Mouse (Mus musculus) neural tube, embryonic 11.5 days (tissue): Measurements from ENCODE around the gene Tcap. TPM values are rescaled to one million over a fixed set of nuclear protein-coding genes. Genes with fewer than 3 reads are reported as not detected.

Source experiments
- ATAC-seq: fragments of 200-750 bp; cut with Nextera tagmentation; 2 replicates; pipeline ENCODE4 v1.8.0; 2017; ENCODE audit warnings: moderate number of reproducible peaks, mild to moderate bottlenecking, moderate TSS enrichment, moderate library complexity; ENCODE audit not compliant: insufficient read depth, low FRiP score, low TSS enrichment
- DNase-seq: peaks from one replicate; pipeline ENCODE4 v3.0.0-alpha.2; 2015; ENCODE audit warnings: low spot score
- H3K27ac ChIP-seq: fragments of 300-500 bp; sonication (generic); 2 replicates; pipeline ENCODE4 v1.5.1; 2014; ENCODE audit warnings: low read depth, mild to moderate bottlenecking, low read length
- H3K27me3 ChIP-seq: fragments of 300-500 bp; sonication (generic); 2 replicates; pipeline ENCODE4 v1.6.1; 2014; ENCODE audit warnings: mild to moderate bottlenecking, low read length, mixed read lengths; ENCODE audit not compliant: control insufficient read depth, insufficient read depth
- H3K36me3 ChIP-seq: fragments of 300-500 bp; sonication (generic); 2 replicates; pipeline ENCODE4 v1.6.1; 2014; ENCODE audit warnings: mild to moderate bottlenecking, low read length, moderate library complexity, mixed read lengths; ENCODE audit not compliant: control insufficient read depth, insufficient read depth
- H3K4me1 ChIP-seq: fragments of 300-500 bp; sonication (generic); 2 replicates; pipeline ENCODE4 v1.6.1; 2014; ENCODE audit warnings: low read length, mixed read lengths; ENCODE audit not compliant: control insufficient read depth, insufficient read depth
- H3K4me2 ChIP-seq: fragments of 300-500 bp; sonication (generic); 2 replicates; pipeline ENCODE4 v1.6.1; 2014; ENCODE audit warnings: low read depth, mild to moderate bottlenecking, moderate library complexity
- H3K4me3 ChIP-seq: fragments of 300-500 bp; sonication (generic); 2 replicates; pipeline ENCODE4 v1.5.1; 2014; ENCODE audit warnings: low read depth, low read length
- H3K9ac ChIP-seq: fragments of 300-500 bp; sonication (generic); 2 replicates; pipeline ENCODE4 v1.6.1; 2014; ENCODE audit warnings: mild to moderate bottlenecking, low read length
- H3K9me3 ChIP-seq: fragments of 300-500 bp; sonication (generic); 2 replicates; pipeline ENCODE4 v1.6.1; 2016; ENCODE audit warnings: low read length; ENCODE audit not compliant: control insufficient read depth
- WGBS: fragments of 180-500 bp; shearing (Covaris S2); extraction: QIAGEN DNeasy Blood & Tissue Kit; methylation state at CpG from one replicate; pipeline ENCODE4 v1.1.7; 2014; 5-methylcytosine and 5-hydroxymethylcytosine counted together
- polyA plus RNA-seq: library from polyadenylated mRNA; unstranded; fragments of >200 nt; fragmentation: Nextera tagmentation; extraction: Ambion mirVana; gene quantifications from 2 replicates; pipeline ENCODE4 v1.2.1, GENCODE M21; 2014

Gene Tcap
- polyA plus RNA-seq, 1 experiment from 2014 or later, result 3.1 TPM

DNA sequence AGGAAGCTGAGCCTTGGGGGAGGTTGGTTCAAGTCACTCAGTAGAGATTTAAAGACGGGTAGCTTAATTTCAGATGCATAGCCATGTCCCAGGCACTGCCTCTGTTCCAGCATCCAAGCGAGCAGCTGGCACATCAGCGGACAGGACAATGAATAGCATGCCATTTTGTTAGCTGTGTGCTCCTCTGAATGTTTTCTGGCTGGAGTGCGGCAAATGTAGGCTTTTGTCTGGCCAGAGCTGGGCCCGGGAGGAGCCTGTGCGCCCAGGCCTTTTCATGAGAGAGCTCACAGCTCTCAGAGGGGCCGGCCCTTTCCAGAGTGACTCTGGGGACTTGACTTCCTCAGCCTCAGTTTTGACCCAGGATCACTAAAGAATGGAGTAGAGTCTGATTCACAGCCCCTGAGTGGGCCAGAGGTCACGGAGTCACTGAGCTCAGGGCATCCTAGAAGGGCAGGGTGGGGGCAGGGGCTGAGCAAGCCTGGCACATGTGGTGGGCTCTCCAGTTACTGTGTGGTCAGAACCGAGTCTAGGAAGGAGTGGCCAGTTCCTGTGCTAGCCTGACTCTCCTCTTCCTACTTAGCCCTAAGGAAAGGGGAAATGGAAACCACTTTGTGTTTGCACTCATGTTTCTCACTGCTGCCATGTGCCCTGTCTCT is 22.6 kb upstream of the Tcap start:
- no peak overlapping the region for H3K4me3 ChIP-seq
- ATAC-seq (no peak), DNase-seq (no peak)
- no peaks in the 10 kb centered on the region for H3K36me3 ChIP-seq
- peaks cover 28% of the 10 kb centered on the region for H3K4me1 ChIP-seq
- H3K9me3 ChIP-seq, result no peaks in the 10 kb centered on the region
- no peaks in the 10 kb centered on the region for H3K27me3 ChIP-seq
- peak overlapping the region; percentile 58 for H3K27ac ChIP-seq
- 48% methylated on average over 9 of the region's 9 CpGs for WGBS
- peak overlapping the region; percentile 29; the same call in 1 of the 2 replicates for H3K9ac ChIP-seq
- H3K4me2 ChIP-seq, result peak overlapping the region; percentile 8; the same call in 1 of the 2 replicates

DNA sequence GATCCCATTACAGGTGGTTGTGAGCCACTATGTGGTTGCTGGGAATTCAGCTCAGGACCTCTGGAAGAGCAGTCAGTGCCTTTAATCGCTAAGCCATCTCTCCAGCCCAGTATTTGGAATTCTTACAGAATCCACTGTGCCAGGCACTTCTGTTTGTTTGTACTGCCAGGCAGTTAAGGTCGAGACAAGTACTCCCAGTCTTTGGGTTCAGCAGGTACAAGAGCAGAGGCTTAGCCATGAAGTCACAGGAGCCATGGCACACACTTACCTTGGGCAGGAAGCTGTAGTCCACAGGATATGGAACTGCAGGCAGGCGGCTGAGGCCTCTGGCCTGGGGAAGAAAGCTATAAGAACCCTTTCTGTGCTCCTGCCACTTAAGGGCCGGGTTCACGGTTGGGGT is 19.8 kb upstream of the Tcap start:
- H3K27me3 ChIP-seq, result no peaks in the 10 kb centered on the region
- no peaks in the 10 kb centered on the region for H3K36me3 ChIP-seq
- WGBS, result 85% methylated on average over 5 of the region's 5 CpGs
- H3K4me2 ChIP-seq, result no peak overlapping the region
- peaks cover 25% of the 10 kb centered on the region for H3K4me1 ChIP-seq
- H3K4me3 ChIP-seq, result no peak overlapping the region
- H3K27ac ChIP-seq, result no peak overlapping the region
- H3K9me3 ChIP-seq, result no peaks in the 10 kb centered on the region
- no peak overlapping the region for H3K9ac ChIP-seq
- DNase-seq, result no peak
- no peak for ATAC-seq

DNA sequence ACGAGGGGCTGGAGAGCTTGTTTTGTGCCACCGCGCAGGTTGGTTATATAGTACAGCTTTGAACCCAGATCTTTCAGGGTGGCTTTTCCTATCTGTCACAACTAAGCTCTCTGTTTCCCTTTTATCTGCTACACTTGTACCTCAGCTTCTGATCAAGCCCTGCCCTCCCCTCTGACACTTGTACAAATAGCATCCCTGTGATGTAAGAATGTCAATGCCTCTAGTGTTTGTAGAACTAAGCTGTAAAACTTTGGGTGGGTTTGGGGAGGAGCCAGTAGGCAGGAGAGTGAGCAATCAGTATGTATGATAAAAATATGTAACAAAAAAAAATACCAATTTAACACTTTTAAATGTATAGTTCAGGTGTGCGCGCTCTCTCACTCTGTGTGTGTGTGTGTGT is 19.2 kb upstream of the Tcap start:
- DNase-seq (no peak), ATAC-seq (no peak)
- Histone ChIP-seq H3K9ac (no peak overlapping the region), H3K9me3 (no peaks in the 10 kb centered on the region), H3K27me3 (no peaks in the 10 kb centered on the region), H3K36me3 (no peaks in the 10 kb centered on the region), H3K4me1 (peaks cover 19% of the 10 kb centered on the region), H3K4me3 (no peak overlapping the region), H3K27ac (no peak overlapping the region), H3K4me2 (no peak overlapping the region)
- 89% methylated on average over 5 of the region's 5 CpGs for WGBS

DNA sequence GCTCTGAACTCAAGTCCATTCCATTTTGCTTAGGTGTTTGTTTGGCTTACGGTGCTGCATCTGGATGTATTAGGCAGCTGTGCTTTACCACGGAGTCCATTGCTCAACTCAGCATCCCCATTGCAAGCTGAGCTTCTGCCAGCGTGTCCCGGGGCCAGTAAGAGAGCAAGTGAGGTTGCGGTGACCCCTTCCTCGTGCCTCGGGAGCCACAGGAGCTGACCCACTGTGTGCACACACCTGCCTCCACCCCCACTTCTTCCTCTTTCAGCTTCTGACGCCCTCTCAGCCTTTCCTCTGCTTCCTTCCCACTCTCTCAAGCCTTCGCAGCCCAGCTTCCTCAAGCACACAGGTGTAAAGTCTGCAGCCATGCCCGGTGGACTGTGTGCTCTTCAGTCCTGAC is 17.3 kb upstream of the Tcap start:
- WGBS, result 78% methylated on average over 10 of the region's 10 CpGs
- no peaks in the 10 kb centered on the region for H3K36me3 ChIP-seq
- no peaks in the 10 kb centered on the region for H3K9me3 ChIP-seq
- H3K4me1 ChIP-seq, result peaks cover 9% of the 10 kb centered on the region
- H3K27me3 ChIP-seq, result no peaks in the 10 kb centered on the region
- H3K4me2 ChIP-seq, result no peak overlapping the region
- H3K9ac ChIP-seq, result no peak overlapping the region
- H3K4me3 ChIP-seq, result no peak overlapping the region
- DNase-seq (no peak), ATAC-seq (no peak)
- no peak overlapping the region for H3K27ac ChIP-seq

DNA sequence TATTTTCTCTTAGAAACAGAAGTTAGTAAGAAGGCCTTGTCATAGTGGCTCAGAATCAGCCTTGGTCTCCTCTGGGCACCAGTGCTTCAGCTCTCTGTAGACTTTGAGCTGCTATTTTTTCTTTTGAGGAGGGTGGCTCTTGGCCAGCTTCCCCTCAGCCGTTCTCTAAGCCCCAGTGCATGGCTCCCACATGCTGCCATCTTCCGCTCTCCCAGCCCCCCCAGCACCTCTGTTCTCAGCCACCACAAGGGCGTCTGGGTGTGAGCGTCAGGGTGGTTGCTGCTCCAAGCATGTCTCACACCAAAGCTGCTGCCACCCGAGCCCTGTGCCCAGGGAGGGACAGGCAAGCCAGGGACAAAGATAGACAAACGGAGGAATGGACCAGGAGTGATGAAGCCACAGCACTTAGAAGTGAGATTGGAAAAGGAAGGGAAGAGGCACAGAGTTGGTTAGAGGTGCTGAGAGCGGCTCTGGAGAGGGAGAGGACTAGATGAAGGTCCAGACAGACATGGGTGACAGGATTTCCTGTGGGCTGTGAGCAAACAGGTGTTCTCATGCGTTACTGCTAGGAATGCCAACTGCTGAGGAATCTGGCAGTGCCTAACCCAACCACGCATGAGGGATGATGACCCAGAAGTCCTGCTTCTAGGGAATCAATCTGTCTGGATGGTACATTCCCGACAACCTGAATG is 16.3 kb upstream of the Tcap start:
- Histone ChIP-seq H3K4me3 (no peak overlapping the region), H3K4me2 (no peak overlapping the region), H3K9me3 (no peaks in the 10 kb centered on the region), H3K9ac (no peak overlapping the region), H3K4me1 (peaks cover 14% of the 10 kb centered on the region), H3K27me3 (no peaks in the 10 kb centered on the region), H3K36me3 (no peaks in the 10 kb centered on the region), H3K27ac (no peak overlapping the region)
- 83% methylated on average over 10 of the region's 10 CpGs for WGBS
- ATAC-seq, result no peak
- DNase-seq, result no peak

DNA sequence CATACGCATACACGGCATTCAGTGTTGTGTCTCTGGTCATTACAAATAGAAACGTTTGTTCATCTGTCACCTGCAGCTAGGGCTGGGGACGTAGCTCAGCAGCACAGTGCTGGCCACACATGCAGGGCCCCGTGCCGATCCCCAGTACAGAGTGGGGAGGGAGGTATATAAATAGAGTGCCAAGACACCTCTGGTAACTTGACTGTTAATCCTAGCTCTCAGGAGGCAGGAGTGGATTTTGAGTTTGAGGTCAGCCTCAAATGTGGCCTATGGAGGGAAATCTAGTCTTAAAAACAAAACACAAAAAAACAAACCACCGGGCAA is 15.8 kb upstream of the Tcap start:
- Histone ChIP-seq H3K27me3 (no peaks in the 10 kb centered on the region), H3K4me3 (no peak overlapping the region), H3K9me3 (no peaks in the 10 kb centered on the region), H3K4me1 (peaks cover 14% of the 10 kb centered on the region), H3K27ac (no peak overlapping the region), H3K36me3 (no peaks in the 10 kb centered on the region), H3K4me2 (no peak overlapping the region), H3K9ac (no peak overlapping the region)
- DNase-seq (no peak), ATAC-seq (no peak)
- 83% methylated on average over 7 of the region's 7 CpGs for WGBS

DNA sequence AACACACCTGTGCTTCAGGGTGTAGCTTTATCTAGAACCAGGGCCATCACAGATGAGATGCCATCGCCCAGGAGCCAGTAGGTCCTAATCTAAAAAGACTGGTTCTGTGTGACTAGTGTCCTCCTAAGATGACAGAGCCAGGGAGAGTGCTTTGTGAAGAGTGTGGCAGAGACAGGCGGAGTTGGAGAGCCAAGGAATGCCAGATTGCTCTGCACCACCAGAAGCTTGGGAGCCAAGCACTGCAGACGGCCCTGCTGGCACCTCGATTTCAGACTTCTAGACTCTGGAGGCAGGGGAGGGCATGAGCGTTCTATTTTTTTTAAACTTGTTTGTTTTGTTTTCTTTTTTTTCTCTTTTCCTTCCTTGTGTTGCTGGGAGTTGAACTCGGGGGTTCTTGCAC is 14.3 kb upstream of the Tcap start:
- H3K4me2 ChIP-seq, result no peak overlapping the region
- H3K27me3 ChIP-seq, result no peaks in the 10 kb centered on the region
- no peak overlapping the region for H3K4me3 ChIP-seq
- peaks cover 14% of the 10 kb centered on the region for H3K4me1 ChIP-seq
- H3K36me3 ChIP-seq, result 0 out of 2 replicates have a peak, but pooled peaks cover 3% of the 10 kb centered on the region
- ATAC-seq (no peak), DNase-seq (no peak)
- 88% methylated on average over 6 of the region's 6 CpGs for WGBS
- no peak overlapping the region for H3K9ac ChIP-seq
- H3K27ac ChIP-seq, result no peak overlapping the region
- no peaks in the 10 kb centered on the region for H3K9me3 ChIP-seq

DNA sequence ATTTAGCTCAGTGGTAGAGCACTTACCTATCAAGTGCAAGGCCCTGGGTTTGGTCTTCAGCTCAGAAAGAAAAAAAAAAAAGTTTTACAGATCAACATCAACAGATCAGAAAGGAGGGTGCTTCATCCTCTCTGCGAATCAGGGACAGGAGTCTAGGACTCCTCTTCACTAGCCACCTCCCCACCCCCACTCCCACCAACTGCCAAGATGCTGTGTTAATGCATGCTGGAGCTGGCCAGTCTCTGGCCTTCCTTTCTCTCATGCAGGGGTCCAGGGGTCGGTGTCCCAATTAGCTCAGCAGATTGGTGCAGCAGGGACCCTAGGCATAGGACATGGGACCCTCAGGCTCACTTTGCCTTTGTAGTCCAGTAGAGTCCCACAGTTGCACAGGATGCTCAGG is 13.0 kb upstream of the Tcap start:
- no peak overlapping the region for H3K9ac ChIP-seq
- no peaks in the 10 kb centered on the region for H3K27me3 ChIP-seq
- peaks cover 14% of the 10 kb centered on the region for H3K4me1 ChIP-seq
- H3K36me3 ChIP-seq, result 0 out of 2 replicates have a peak, but pooled peaks cover 5% of the 10 kb centered on the region
- no peak overlapping the region for H3K4me3 ChIP-seq
- WGBS, result 82% methylated on average over 2 of the region's 2 CpGs
- H3K9me3 ChIP-seq, result no peaks in the 10 kb centered on the region
- no peak for DNase-seq
- no peak for ATAC-seq
- H3K27ac ChIP-seq, result no peak overlapping the region
- no peak overlapping the region for H3K4me2 ChIP-seq
